Mouse (Mus musculus) spleen, postnatal 4 days (tissue): ENCODE results near the gene Fgfr2.

Source experiments
- DNase-seq, 2 experiments: peaks; one replicate each; pipeline ENCODE4 v3.0.0; 2022; ENCODE audit warnings: low spot score in 2 of 2

Fgfr2 gene

DNA sequence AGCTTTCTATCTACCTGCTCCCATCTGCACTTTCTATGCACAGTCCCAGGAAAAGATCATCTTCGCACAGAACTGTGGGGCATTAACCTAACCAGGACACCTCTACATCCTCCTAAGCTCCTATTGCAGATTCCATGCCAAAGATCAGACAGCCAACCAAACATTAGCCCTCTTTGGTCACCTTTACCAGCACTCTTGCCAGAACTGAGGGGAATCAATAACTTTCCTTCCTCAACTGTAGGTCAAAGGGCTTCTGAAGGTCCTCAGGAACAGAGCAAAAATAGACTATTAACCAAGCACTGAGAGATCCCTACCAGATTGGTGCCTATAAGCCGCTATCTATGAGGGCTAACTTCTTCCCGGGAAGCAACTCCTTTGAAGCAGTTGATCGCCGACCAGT is 2911.7 kb downstream of the Fgfr2 start:
- DNase-seq: no peak

DNA sequence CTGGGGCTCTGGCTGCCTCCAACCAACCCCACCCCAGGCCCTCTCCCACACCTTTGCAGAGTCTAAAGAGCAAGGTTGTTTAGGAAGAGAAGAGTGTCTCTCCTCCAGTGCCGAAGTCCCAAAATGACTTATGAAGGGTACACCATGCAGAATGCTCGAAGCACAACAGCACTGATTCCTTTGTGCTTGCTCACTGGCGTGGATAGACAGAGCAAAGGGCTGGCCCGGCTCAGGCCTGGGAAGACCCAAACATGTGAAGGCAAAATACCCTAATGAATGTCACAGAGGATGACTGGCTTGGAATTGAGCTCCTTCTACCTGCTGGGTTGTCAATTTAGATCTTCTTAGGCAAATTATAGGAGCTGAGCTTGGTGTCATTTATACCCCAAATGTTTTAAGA is 2914.5 kb downstream of the Fgfr2 start:
- DNase-seq: no peak

GRCm38 (mm10) chr7:130206181-130206582 is 2917.0 kb downstream of the Fgfr2 start:
- no peak for DNase-seq

DNA sequence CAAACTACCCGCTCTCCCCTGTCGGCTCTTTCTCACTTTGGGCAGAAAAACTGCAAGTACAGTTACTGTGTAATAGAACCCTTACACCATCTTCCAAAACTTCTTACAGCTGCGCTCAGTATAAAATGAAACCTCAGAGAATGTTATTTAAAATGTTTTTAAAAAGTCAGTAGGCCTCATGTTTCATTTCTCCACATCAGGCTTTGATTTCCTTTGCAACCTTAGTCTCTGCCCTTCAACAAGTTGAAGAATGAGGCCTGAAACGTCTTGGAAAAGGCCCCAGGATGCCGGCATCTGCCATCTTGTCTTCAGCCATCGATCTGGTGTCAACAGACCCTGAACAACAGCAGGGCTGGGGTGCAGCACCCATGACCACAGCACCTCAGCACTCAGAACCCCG is 2918.0 kb downstream of the Fgfr2 start:
- DNase-seq: no peak

DNA sequence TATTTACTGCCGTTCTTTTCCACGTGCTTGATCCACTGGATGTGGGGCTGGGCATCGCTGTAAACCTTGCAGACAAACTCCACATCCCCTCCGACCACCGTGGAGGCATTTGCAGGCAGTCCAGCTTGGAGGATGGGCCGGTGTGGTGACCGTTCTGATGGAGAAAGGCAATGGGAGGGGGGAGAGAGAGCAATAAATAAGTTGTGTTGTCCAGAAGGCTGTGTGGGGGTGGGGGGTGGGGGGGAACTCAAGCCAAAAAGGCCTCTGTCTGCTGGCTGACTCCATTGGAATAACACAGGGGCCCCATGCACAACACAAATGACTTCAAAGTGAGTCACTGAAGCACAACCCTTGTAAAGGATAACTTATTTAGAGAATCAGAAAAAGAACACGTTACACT is 2922.1 kb downstream of the Fgfr2 start:
- DNase-seq: no peak

- DNase-seq: no peak
Measured at GRCm38 (mm10) chr7:130199951-130200350, 2923.2 kb downstream of the Fgfr2 start.

- no peak for DNase-seq
Measured at GRCm38 (mm10) chr7:130199317-130199716, 2923.8 kb downstream of the Fgfr2 start.

GRCm38 (mm10) chr7:130195081-130195480 is 2928.1 kb downstream of the Fgfr2 start:
- DNase-seq: no peak

- DNase-seq: no peak
Measured at GRCm38 (mm10) chr7:130190329-130190975, 2932.7 kb downstream of the Fgfr2 start.

GRCm38 (mm10) chr7:130189901-130190300 is 2933.2 kb downstream of the Fgfr2 start:
- DNase-seq: no peak

DNA sequence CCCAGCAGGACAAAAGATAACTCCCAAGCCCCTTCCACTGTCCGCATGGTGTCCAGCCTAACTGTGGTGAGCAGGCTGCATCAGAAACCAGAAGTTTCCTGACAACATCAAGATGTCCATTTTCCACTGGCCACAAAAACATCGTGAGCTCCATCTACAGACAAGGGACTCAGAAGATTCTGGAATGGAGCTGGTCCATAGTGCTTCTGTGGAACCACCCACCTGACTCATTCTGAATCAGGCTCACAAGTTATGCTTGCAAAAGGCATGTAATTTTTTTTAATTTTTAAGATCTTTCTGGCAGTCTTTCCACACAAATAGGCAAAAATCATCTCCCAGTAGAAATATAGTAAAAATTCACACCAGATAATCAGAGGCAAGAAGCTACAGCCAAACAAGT is 2935.0 kb downstream of the Fgfr2 start:
- DNase-seq: no peak

DNA sequence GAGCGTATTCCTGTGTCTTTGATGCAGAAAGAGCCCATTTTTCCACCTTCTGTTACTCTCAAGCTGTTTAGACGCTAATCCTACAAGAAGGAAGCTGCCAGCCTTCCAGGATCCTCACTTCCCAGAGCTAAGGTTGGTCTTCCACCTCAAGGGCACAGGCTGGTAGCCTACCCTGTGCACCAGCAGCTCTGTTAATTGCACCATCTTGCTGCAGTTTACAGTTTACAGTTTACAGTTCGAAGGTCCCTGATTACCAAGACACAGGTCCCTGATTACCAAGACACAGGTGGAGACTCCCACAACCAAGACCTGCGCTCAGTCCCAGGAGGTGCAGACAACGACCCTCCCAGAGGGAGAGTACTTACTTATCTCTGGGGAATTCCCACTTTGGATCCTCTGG is 2938.3 kb downstream of the Fgfr2 start:
- DNase-seq: no peak

DNA sequence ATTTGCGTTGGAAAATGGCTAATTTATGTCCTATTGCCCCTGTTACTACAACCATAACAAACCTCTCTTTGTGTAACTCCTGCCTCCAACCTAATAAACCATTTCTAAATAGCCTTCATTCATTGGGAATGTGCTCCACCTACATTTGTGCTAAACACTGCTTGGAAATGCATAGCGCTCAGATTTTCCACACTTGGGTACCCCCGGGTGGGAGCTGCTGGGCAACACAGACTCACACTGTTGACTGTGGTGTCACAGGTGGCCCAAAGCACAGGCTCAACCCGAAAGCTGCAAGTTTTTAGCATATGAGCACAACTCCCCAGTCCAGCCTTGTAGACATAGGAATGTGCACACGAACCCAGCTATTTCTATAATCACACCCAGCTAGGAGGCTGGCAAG is 2939.2 kb downstream of the Fgfr2 start:
- no peak for DNase-seq

- DNase-seq: no peak
Measured at GRCm38 (mm10) chr7:130182551-130182950, 2940.6 kb downstream of the Fgfr2 start.

DNA sequence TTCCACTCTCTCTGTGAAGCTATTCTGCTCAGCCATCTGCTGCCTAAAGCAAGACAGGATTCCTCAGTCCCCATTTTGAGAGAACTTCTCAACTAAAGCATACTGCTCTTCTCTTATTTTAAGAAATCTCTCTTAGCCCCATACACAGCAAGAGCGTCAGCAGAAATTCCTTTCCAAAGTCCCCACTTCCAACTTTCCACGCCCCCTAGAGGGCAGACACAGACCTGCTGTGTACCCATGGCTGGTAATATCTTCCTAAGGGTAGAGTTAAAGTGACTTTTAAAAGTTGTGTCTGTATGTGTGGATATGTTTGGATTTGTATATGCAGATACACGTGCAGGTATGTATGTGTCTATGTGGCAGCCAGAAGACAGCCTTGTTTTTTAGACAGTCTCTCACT is 2944.2 kb downstream of the Fgfr2 start:
- DNase-seq: no peak

GRCm38 (mm10) chr7:130177009-130177408 is 2946.1 kb downstream of the Fgfr2 start:
- DNase-seq: no peak

GRCm38 (mm10) chr7:130174525-130174924 is 2948.6 kb downstream of the Fgfr2 start:
- DNase-seq: no peak

DNA sequence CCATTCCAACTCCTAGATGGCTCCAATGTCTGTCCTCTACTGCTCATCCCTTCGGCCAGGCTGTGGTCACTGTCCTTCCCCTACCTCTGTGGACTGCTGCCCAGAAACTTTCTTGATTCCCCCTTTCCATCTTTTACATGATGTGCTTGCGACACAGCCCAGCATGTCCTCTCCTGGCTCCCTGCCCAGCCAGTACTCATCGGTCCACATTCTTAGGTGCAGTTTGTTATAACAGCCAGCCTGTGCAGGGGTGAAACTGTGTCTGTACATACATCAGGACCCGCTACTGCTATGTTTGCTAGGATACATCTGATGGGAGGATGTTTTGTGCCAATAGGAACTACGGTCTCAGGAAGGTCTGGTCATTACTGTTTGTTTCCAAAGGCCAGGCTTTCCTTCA is 2949.2 kb downstream of the Fgfr2 start:
- DNase-seq: no peak

DNA sequence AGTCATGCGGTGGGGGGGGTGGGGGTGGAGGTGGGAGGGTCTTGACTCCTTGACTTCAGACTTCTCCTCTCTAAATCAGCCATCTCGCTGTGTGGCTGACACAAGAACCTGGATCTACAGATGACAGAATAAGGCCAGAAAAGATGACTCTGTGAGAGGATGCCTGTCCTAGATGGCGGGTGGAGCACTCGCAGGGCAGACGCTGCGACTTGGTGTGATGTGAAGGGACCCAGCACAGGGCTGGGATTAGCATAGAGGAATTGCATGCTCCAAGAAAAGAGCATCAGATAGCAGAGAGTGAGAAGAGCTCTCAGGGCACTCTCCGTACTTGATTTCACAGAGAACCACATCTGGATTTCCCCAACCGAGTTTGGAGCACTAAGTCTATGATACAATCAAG is 2953.0 kb downstream of the Fgfr2 start:
- DNase-seq: no peak

- no peak for DNase-seq
Measured at GRCm38 (mm10) chr7:130168296-130168695, 2954.9 kb downstream of the Fgfr2 start.

DNA sequence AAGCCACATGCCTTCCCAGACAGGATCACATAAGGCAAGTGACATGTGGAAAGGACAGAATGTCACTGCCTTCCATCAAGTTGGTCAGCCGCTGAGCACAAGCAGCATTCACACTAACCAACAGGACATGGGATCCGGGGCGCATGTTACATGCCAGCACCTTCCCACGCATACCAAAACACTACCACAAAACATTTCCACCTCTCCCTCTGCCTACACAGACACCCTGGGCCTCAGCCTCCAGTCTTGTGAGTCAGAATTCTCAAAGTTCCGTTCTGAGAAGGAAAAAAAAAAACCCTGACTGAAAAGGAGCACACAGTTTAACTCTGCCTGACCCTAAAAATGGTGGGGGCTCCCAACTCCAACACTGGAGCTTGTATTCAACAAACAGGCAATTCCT is 2955.9 kb downstream of the Fgfr2 start:
- no peak for DNase-seq

- DNase-seq: no peak
Measured at GRCm38 (mm10) chr7:130166190-130166589, 2957.0 kb downstream of the Fgfr2 start.

DNA sequence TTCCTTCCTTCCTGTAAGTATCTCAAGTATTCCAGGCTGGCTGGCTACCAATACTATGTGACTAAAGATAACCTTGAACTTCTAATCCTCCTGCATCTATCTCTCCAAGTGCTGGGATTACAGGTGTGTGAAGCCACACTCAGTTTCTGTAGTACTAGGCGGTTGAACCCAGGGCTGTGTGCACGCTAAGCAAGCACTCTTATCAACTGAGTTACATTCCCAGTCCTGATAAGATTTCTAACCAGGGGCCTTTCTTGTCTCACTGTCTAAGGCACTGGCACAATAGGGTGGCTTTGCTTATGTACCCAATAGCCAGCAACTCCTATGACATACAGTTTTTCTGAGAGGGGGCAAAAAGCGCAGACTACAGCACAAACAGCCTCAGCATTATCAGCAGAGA is 2957.7 kb downstream of the Fgfr2 start:
- no peak for DNase-seq

GRCm38 (mm10) chr7:130162718-130163117 is 2960.4 kb downstream of the Fgfr2 start:
- no peak for DNase-seq
